Mouse (Mus musculus) adrenal gland, postnatal 10 days (tissue): ENCODE data around the gene Gata5. TPM values are rescaled to one million over a fixed set of nuclear protein-coding genes. Genes with fewer than 3 reads are reported as not detected.

Source experiments
- DNase-seq: peaks from one replicate; pipeline ENCODE4 v3.0.0; 2021; ENCODE audit warnings: mixed read lengths
- long read RNA-seq, 2 experiments: library from polyadenylated mRNA; stranded (forward); transcript quantifications; one replicate each; pipeline ENCODE4 v2.0.0; 2021
- total RNA-seq, 2 experiments: library from RNA; stranded (reverse); gene quantifications; 2 replicates each; pipeline ENCODE4 v1.2.3; 2021

The Gata5 gene
- total RNA-seq = under 1 TPM; 0.27 to 0.36 TPM
- long read RNA-seq, experiment 1 = 0 reads
- long read RNA-seq, experiment 2, partial matches to known transcripts = 1 of 1 reads
- long read RNA-seq, experiment 2, other reads (novel, unspliced or antisense) = 0 of 1 reads

DNA sequence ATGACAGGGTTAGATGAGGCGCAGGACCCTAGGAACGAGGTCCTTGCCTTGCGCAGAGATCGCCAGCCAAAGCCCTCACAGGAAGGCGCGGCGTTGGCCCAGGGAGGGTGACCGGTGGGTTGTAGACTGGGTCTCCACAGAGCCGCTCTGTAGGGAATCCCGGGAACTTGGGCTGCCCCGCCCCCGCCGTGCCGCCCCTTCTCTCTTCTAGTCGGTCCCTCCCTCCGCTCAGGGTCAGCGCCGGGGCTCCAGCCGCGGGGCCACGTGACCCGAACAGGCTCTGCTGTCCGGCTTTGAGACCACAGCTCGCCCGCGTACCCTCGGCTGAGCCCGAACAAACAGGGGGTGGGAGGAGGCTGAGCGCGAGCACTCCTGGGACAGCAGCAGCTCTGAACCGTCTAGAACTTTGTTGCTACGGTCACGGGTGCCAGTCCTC is at the start of gene Gata5:
Gene Gata5 (minus strand): TSS at position 149 of the 436 bp plus-strand sequence.
- DNase-seq = peak; percentile 44

DNA sequence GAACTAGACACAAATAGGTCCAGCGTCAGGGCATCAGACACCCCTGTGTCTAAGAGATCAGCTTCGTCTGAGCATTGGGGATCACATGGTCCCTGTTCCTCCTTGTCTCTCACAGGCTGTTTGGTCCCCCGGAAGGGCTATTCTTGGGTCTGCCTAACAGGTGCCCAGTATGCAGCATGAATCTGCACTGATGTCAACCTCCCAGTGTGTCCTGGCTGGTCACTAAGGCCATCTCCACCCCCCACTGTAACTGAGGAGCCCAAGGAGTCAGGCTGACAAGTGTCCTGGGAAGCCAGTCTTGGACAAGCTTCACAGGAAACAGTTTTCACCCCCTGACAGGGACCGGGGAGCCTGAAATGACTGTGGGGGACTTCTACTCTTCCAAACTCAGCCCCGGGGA is 42.2 kb upstream of the Gata5 start:
- DNase-seq = no peak

DNA sequence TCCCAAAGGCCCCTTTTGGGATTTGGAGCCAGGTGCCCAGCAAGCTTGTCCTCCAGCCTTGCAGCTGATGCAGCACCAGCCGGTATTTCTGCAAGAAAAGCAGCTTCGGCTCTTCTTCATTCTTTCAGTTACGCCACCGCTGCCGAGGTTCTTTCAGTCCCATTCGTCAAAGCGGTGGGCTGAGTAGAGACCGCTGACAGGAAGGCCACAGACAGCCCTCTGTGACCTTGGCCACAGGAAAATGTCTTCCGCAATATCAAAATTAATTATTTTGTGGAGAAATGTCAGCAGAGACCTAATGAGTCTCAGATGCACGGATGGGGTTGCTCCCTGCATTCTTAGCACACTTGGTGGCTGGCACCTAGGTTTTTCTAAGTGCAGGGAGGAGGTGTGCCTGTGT is 38.8 kb upstream of the Gata5 start:
- DNase-seq = peak; percentile 40

- DNase-seq = no peak
Observed at GRCm38 (mm10) chr2:180368359-180368758, 33.9 kb upstream of the Gata5 start.

- DNase-seq = no peak
Observed at GRCm38 (mm10) chr2:180367350-180367749, 32.9 kb upstream of the Gata5 start.

DNA sequence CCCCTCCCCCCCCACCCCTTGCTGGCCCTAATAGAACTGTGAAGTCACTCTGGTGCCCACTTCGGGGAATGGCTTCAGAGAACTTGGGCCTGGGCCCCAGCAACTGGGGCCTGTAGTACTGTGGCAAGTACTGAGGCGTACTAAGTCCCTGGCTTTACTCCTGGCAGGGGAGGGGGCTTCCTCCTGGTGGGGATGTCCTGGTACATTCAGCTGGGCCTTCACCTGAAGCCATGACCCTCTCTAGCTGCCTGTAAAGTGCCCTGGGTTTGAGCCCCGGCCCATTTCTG is 28.9 kb upstream of the Gata5 start:
- no peak for DNase-seq

DNA sequence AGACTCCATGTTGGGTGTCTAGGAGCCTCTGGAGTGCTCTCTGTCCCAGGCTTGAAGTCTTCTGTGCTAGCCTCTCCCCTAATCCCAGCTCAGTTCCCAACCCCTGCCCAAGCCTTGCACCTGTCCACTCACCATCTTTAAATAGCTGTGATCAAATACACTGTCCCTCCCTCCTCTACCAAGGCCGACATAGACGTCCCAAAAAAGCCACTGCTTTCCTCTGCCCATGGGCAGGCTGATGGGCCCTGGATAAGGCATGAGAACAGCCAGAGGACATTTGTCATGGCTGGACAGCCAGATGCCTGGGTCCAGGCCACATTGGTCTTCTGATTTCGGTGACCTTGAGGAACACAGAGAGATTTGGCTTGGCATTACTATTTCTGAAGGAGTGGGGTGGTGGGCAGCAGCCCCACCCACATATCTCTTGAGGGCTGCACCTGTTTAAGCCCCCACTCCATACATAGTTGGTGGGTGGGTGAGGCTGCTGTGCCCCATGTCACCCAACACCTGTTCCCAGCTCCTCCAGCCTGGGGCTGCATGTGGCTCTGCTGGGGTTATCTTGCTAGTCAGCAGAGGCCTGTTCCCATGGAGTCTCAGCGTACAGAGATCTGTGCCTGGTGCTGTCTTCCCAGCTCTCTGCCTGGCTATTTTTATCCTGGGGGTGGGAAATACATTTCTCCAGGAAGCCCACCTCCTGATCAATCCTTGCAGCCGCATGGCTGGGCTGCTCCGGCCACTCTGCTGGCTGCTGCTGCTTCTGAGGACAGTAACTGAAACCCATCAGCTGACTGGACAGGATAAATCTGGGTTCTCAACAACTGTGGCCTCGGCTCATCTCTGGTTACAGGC is 28.3 kb upstream of the Gata5 start:
- no peak for DNase-seq

- DNase-seq = peak; percentile 40
Observed at GRCm38 (mm10) chr2:180359062-180359461, 24.6 kb upstream of the Gata5 start.

DNA sequence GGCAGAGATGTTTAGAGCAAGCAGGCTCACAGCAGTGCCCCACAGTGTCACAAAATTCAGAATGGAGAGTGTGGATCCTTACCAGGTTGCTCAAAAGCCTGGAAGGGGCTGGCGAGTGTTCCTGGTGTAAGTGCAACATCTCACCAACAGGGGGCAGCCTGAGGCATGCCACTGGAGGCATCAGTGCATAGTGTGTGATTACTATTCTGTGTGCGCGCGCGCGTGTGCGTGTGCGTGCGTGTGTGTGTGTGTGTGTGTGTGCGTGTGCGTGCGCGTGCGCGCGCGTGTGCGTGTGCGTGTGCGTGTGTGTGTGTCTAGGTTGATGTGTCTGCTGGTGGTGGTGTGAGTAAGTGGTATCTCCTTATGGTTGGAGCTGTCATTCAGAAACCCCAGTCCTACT is 18.8 kb upstream of the Gata5 start:
- peak; percentile 52 for DNase-seq

GRCm38 (mm10) chr2:180350700-180351099 is 16.2 kb upstream of the Gata5 start:
- DNase-seq = peak; percentile 57

GRCm38 (mm10) chr2:180346820-180347497 is 12.5 kb upstream of the Gata5 start:
- DNase-seq = peak; percentile 86

GRCm38 (mm10) chr2:180343092-180343491 is 8.6 kb upstream of the Gata5 start:
- DNase-seq = no peak

- no peak for DNase-seq
Observed at GRCm38 (mm10) chr2:180342189-180342588, 7.7 kb upstream of the Gata5 start.

GRCm38 (mm10) chr2:180341229-180341628 is 6.7 kb upstream of the Gata5 start:
- no peak for DNase-seq

DNA sequence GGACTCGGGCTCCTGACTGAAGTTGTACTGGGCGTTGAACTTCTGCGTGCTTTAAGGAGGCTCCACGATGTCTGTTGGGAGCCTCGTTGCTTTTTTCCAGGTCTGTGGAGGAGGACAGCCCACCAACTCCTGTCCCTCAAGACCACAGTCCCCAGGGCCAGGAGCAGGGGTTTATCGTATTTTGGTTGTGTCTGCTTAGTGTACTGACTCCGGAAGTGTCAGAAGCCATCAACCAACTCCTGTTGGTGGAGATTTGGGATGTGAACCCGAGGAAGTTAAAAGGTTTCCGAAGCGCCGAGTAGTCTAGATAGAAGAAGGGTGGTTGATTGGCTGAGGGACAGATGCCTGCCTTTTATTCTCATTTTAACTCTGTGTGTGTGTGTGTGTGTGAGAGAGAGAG is 5.4 kb upstream of the Gata5 start:
- DNase-seq = no peak

DNA sequence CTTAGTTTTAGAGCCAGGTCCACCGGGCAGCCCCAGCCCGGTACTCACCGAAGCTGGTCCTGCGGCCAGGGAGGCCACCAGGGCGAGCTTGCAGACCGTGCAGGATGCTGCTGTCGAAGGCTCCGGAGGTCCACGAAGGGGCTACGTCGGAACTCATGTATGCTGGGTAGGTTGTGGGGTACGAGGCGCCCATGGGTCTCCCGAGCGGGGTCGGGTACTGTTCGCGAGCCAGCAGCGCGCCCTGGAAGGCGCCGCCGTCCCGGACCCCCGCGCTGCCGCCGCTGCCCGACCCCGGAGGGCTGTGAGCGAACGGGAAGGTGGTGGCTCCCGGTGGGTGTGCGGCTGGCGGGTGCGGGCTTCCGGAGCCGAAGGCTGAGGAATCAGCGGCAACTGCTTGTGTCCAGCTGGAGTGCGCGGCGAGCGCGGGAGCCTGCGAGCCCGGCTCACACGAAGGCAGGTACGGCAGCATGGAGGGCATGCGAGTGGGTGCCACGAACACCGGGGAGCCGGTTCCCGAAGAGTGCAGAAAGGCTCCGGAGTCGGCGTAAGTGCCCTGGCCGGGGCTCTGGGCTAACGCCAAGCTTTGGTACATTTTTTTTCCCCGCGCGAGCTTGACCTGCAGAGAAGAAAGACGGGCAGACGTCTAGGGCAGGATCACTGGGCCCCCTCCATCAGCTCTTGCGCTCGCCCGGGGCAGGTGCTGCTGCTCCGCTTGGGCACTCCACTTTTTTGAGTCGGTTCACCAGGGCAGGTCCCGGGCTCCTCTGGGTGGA is 535 bp downstream of the Gata5 start:
- DNase-seq = no peak

DNA sequence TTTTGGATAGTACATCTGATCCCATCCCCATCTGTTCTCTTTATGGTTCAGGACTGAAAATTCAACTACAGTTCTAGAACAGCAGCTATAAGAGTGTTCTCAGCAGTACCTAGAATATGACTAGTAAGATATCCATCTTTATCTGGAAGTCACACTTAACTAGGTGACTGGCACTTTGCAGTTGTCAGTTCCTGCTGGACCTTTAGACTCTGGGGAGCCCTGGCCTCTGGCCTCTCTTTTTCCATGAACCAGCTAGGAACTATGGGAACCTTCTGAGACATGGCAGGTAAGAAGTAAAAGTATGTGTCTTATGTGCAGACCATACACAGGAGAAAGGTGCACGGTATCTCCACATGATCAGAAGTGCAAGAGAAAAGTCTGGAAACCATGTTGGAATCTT is 5.0 kb downstream of the Gata5 start:
- no peak for DNase-seq

GRCm38 (mm10) chr2:180322674-180323355 is 11.7 kb downstream of the Gata5 start:
- no peak for DNase-seq

DNA sequence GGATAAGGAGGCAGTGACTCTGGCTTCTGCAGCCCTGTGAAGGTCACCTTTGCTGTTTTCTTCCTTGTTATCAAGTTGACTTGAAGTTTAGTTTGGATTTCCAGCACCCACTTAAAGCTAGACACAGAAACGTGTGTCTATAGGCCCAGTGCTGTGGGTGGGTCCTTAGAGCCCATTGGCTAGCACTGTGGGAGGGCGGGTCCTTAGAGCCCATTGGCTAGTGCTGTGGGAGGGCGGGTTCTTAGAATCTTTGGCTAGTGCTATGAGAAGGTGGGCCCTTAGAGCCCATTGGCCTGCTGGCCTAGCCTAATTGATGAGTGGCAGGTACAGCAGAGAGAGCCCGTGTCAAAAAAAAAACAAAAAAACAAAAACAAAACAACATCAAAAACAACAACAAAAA is 14.3 kb downstream of the Gata5 start:
- no peak for DNase-seq

- no peak for DNase-seq
Observed at GRCm38 (mm10) chr2:180317591-180317990, 16.9 kb downstream of the Gata5 start.

GRCm38 (mm10) chr2:180314292-180314691 is 20.2 kb downstream of the Gata5 start:
- no peak for DNase-seq

DNA sequence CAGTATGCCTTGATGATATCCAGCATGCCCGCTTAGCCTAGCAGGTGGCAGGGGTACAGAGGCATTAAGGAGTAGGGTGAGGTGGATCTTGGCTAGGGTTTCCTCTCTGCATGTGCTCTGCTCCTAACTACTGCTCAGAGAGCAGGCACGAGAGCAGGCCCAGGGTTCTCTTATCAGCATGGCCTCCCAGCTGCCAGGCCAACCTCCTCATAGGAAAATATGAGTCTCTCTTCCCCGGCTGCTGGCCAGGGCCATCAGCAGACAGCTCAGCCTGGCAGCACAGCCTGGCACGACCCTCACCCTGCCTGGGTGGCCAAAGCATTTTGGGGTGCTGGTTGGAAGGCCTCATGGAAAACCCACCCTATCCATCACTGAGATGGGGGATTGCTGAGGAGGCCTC is 23.4 kb downstream of the Gata5 start:
- DNase-seq = no peak
